Mouse (Mus musculus) kidney, adult 2 months (tissue): ENCODE measurements around the gene Ap3b1. TPM values are rescaled to one million over a fixed set of nuclear protein-coding genes. Genes with fewer than 3 reads are reported as not detected.

ENCODE experiments used
- DNase-seq: peaks from one replicate; pipeline ENCODE4 v3.0.0; 2021
- H3K27ac ChIP-seq: fragments of 200-500 bp; 2 replicates; pipeline ENCODE4 v1.5.1; 2012; ENCODE audit warnings: low read depth, low read length, control low read depth, inconsistent platforms; ENCODE audit not compliant: insufficient read depth
- H3K27me3 ChIP-seq: fragments of 200-500 bp; replicated peaks from 2 replicates; pipeline ENCODE4 v1.6.1; 2012; ENCODE audit warnings: mild to moderate bottlenecking, moderate library complexity, low read length, inconsistent platforms; ENCODE audit not compliant: control insufficient read depth, insufficient read depth
- H3K36me3 ChIP-seq: fragments of 200-500 bp; 2 replicates; pipeline ENCODE4 v1.6.1; 2012; ENCODE audit warnings: mild to moderate bottlenecking, moderate library complexity, low read length, inconsistent platforms; ENCODE audit not compliant: control insufficient read depth, insufficient read depth
- H3K4me1 ChIP-seq: fragments of 200-500 bp; 2 replicates; pipeline ENCODE4 v1.6.1; 2011; ENCODE audit warnings: low read length; ENCODE audit not compliant: control insufficient read depth, insufficient read depth
- H3K4me3 ChIP-seq: fragments of 200-500 bp; 2 replicates; pipeline ENCODE4 v1.5.1; 2011; ENCODE audit warnings: mild to moderate bottlenecking, low read depth, low read length, control low read depth; ENCODE audit not compliant: insufficient read depth
- CTCF ChIP-seq: fragments of 200-500 bp; conservative IDR thresholded peaks from 2 replicates; pipeline ENCODE4 v1.5.1; 2011; ENCODE audit warnings: low read depth, mild to moderate bottlenecking, control low read depth, low read length, moderate library complexity, mixed read lengths; ENCODE audit not compliant: insufficient read depth, insufficient read length
- POLR2A ChIP-seq: fragments of 200-500 bp; IDR thresholded peaks from one replicate; pipeline ENCODE4 v1.6.1; 2011; ENCODE audit warnings: low read depth, low read length, control low read depth
- WGBS: fragments of 180-500 bp; shearing (Covaris S2); methylation state at CpG from one replicate; pipeline ENCODE4 v1.1.7; 2018; 5-methylcytosine and 5-hydroxymethylcytosine counted together
- polyA plus RNA-seq: library from polyadenylated mRNA; depleted of rRNA; stranded (reverse); fragments of >200 nt; gene quantifications from 2 replicates; pipeline ENCODE4 v1.2.3, GENCODE M21; 2012

The Ap3b1 gene
- polyA plus RNA-seq, 1 experiment, result 49.4 TPM

GRCm38 (mm10) chr13:94576399-94577176 is 217.8 kb downstream of the Ap3b1 start:
- Histone ChIP-seq H3K4me3 (no peak overlapping the region), H3K27ac (no peak overlapping the region), H3K27me3 (no peaks in the 10 kb centered on the region), H3K4me1 (no peaks in the 10 kb centered on the region), H3K36me3 (no peaks in the 10 kb centered on the region)
- no peak for TF ChIP-seq CTCF
- TF ChIP-seq POLR2A, result no peak
- 60% methylated on average over 22 of the region's 22 CpGs for WGBS
- DNase-seq, result no peak

GRCm38 (mm10) chr13:94577177-94577540 is 218.4 kb downstream of the Ap3b1 start:
- H3K36me3 ChIP-seq, result no peaks in the 10 kb centered on the region
- WGBS, result 72% methylated on average over 2 of the region's 2 CpGs
- H3K27ac ChIP-seq, result no peak overlapping the region
- H3K4me1 ChIP-seq, result no peaks in the 10 kb centered on the region
- TF ChIP-seq CTCF, result no peak
- no peak for TF ChIP-seq POLR2A
- no peak for DNase-seq
- no peaks in the 10 kb centered on the region for H3K27me3 ChIP-seq
- no peak overlapping the region for H3K4me3 ChIP-seq

GRCm38 (mm10) chr13:94595289-94595688 is 236.5 kb downstream of the Ap3b1 start:
- H3K27ac ChIP-seq, result no peak overlapping the region
- TF ChIP-seq CTCF, result no peak
- TF ChIP-seq POLR2A, result no peak
- H3K4me1 ChIP-seq, result no peaks in the 10 kb centered on the region
- no peak overlapping the region for H3K4me3 ChIP-seq
- no peak for DNase-seq
- H3K27me3 ChIP-seq, result peaks cover 10% of the 10 kb centered on the region
- H3K36me3 ChIP-seq, result no peaks in the 10 kb centered on the region
- 18% methylated on average over 14 of the region's 14 CpGs for WGBS

GRCm38 (mm10) chr13:94595701-94596361 is 237.1 kb downstream of the Ap3b1 start:
- Histone ChIP-seq H3K27ac (no peak overlapping the region), H3K4me3 (no peak overlapping the region), H3K27me3 (peaks cover 10% of the 10 kb centered on the region), H3K36me3 (no peaks in the 10 kb centered on the region), H3K4me1 (no peaks in the 10 kb centered on the region)
- no peak for TF ChIP-seq CTCF
- no peak for TF ChIP-seq POLR2A
- no peak for DNase-seq
- WGBS, result 5% methylated on average over 38 of the region's 38 CpGs

DNA sequence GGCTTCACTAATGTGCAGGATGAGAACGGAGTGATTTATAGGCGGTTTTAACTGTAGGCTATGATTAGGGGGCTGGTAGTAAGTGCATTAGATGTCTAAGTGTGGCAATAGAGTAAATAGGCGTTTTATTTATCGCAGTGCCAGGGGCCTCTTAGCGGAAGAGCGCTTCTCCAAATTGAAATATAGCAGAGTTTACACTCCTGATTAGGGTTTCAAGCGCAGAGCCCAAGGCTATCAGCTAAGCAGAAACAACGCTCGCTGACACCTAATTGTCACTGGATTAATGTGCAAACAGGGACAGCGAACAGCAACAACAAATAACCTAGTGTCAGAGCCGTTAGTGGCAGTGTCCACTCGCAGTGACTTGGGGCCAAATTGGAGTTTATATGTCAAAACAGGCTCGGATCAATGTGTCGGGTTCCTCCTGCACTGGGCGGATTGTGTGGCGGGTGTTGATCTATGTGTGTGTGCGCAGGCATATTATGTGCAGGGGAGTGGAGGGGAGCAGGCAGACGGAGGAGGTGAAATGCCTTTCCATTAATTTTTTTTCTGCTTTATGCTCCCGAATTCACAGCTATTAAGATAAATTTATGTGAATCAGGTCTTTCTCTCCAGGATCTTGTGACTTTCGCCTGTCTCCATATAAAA is 237.8 kb downstream of the Ap3b1 start:
- no peak overlapping the region for H3K27ac ChIP-seq
- DNase-seq, result no peak
- no peak overlapping the region for H3K4me3 ChIP-seq
- TF ChIP-seq CTCF (no peak), POLR2A (no peak)
- WGBS, result 9% methylated on average over 20 of the region's 20 CpGs
- H3K27me3 ChIP-seq, result peaks cover 11% of the 10 kb centered on the region
- no peaks in the 10 kb centered on the region for H3K4me1 ChIP-seq
- no peaks in the 10 kb centered on the region for H3K36me3 ChIP-seq

DNA sequence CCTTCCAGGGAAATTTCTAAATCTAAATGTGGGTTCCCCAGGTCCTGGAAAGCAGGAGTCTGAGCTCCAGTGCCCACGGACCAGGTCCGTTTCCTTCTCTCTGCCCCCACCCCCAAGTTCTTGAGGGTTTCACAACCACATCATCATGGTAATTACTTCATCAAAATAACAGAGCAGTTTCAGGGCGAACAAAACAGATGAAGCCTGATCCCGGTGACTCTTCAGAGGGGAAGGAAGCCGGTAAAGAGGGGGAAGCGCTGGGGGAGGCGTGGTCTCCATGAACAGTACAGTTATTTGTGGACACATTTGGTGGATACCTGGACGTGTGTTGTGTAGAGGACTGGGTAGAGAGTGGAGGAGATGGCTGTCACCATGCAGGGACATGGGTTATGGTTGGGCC is 241.0 kb downstream of the Ap3b1 start:
- 64% methylated on average over 8 of the region's 8 CpGs for WGBS
- no peak overlapping the region for H3K4me3 ChIP-seq
- no peak for TF ChIP-seq POLR2A
- peaks cover 10% of the 10 kb centered on the region for H3K27me3 ChIP-seq
- H3K27ac ChIP-seq, result no peak overlapping the region
- DNase-seq, result no peak
- no peaks in the 10 kb centered on the region for H3K36me3 ChIP-seq
- H3K4me1 ChIP-seq, result no peaks in the 10 kb centered on the region
